Comparison of ENCODE assay signal across 17 mouse cellular contexts in genomic region chr6:92061725-92062124, GRCm38 (mm10). TPM values are rescaled to one million over a fixed set of nuclear protein-coding genes. Genes with fewer than 3 reads are reported as not detected.
DNase-seq lines count a peak whose midpoint lies in the region; ATAC-seq and TF ChIP-seq lines count a peak whose summit lies in the region.
"Had no signal": no experiment of that assay in that cellular context is flagged by ENCODE, and none has a peak within 500 bp of the region (broad histone marks: within the 10 kb centered on the region; RNA-seq: fewer than 3 reads in every experiment).

No protein-coding gene starts in this region.

- no peaks in the 10 kb centered on the region for H3K4me1 ChIP-seq in lung, postnatal 0 days (ENCODE audit: insufficient read depth, low read depth, low read length)
- peaks cover 5% of the 10 kb centered on the region for H3K4me1 ChIP-seq in lung, adult 2 months (ENCODE audit: control insufficient read depth, insufficient read depth, low read length)
- no peaks in the 10 kb centered on the region; the same call in 1 of the 2 replicates for H3K4me1 ChIP-seq in heart, embryonic 16.5 days (ENCODE audit: control insufficient read depth, insufficient read depth, low read length)
- no peaks in the 10 kb centered on the region for H3K4me1 ChIP-seq in stomach, postnatal 0 days (replicated peaks; ENCODE audit: control insufficient read depth, insufficient read depth)
- H3K4me1 ChIP-seq: midbrain, embryonic 15.5 days had no signal

- no peak overlapping the region for H3K4me3 ChIP-seq in lung, postnatal 0 days (ENCODE audit: low read depth, low read length)
- H3K4me3 ChIP-seq in lung, adult 2 months (replicated peaks; ENCODE audit: extremely low read depth, low read depth, low read length): no peak overlapping the region
- H3K4me3 ChIP-seq in heart, embryonic 16.5 days (ENCODE audit: low read length): no peak overlapping the region
- no peak overlapping the region for H3K4me3 ChIP-seq in stomach, postnatal 0 days (ENCODE audit: low read depth, low read length)
- H3K4me3 ChIP-seq: heart, embryonic 13.5 days; megakaryocyte, embryonic 14.5 days; midbrain, embryonic 15.5 days had no signal

- TF ChIP-seq EP300 in lung, postnatal 0 days (IDR thresholded peaks at IDR 0.05): no peak
- TF ChIP-seq EP300 in stomach, postnatal 0 days (optimal IDR thresholded peaks at IDR 0.05): no peak

- no peaks in the 10 kb centered on the region for H3K9me3 ChIP-seq in lung, postnatal 0 days (ENCODE audit: low read length)
- H3K9me3 ChIP-seq in heart, embryonic 16.5 days (replicated peaks; ENCODE audit: control insufficient read depth, low read length): no peaks in the 10 kb centered on the region
- no peaks in the 10 kb centered on the region for H3K9me3 ChIP-seq in stomach, postnatal 0 days (ENCODE audit: control insufficient read depth, low read length)
- H3K9me3 ChIP-seq: heart, embryonic 13.5 days; megakaryocyte, embryonic 14.5 days; midbrain, embryonic 15.5 days had no signal

- TF ChIP-seq POLR2A in lung, adult 2 months (IDR thresholded peaks at IDR 0.05; ENCODE audit: borderline replicate concordance, extremely low read depth, low read depth, low read length): no peak

- no peak for TF ChIP-seq CTCF in lung, postnatal 0 days (IDR thresholded peaks at IDR 0.05)
- TF ChIP-seq CTCF in lung, adult 2 months (IDR thresholded peaks at IDR 0.05; ENCODE audit: insufficient read depth, low read length): no peak
- no peak for TF ChIP-seq CTCF in stomach, postnatal 0 days (IDR thresholded peaks at IDR 0.05; ENCODE audit: low read depth)

- ATAC-seq in lung, postnatal 0 days: peak; percentile 49
- peak; percentile 24; the same call in 1 of the 2 replicates for ATAC-seq in heart, embryonic 16.5 days (replicated peaks; ENCODE audit: extremely low read depth, insufficient read depth, low FRiP score)
- ATAC-seq in stomach, postnatal 0 days (ENCODE audit: low FRiP score, low TSS enrichment): peak; percentile 55
- ATAC-seq: forebrain, postnatal 0 days; midbrain, embryonic 15.5 days had no signal

- WGBS in lung, postnatal 0 days: 33% methylated on average over 5 of the region's 5 CpGs
- 26% methylated on average over 5 of the region's 5 CpGs for WGBS in lung, adult 2 months
- WGBS in heart, embryonic 16.5 days: 36% methylated on average over 5 of the region's 5 CpGs
- WGBS in stomach, postnatal 0 days: 32% methylated on average over 5 of the region's 5 CpGs

- H3K27ac ChIP-seq in lung, postnatal 0 days (ENCODE audit: low read length): no peak overlapping the region
- no peak overlapping the region for H3K27ac ChIP-seq in heart, embryonic 16.5 days (ENCODE audit: low read length)
- no peak overlapping the region for H3K27ac ChIP-seq in stomach, postnatal 0 days (replicated peaks)
- H3K27ac ChIP-seq: heart, embryonic 13.5 days; midbrain, embryonic 15.5 days had no signal

- no peaks in the 10 kb centered on the region for H3K27me3 ChIP-seq in lung, postnatal 0 days (replicated peaks; ENCODE audit: insufficient read depth, low read length)
- H3K27me3 ChIP-seq in heart, embryonic 16.5 days (ENCODE audit: control insufficient read depth, insufficient read depth, low read length): no peaks in the 10 kb centered on the region
- H3K27me3 ChIP-seq in stomach, postnatal 0 days (ENCODE audit: control insufficient read depth, insufficient read depth, low read length): no peaks in the 10 kb centered on the region
- H3K27me3 ChIP-seq: midbrain, embryonic 15.5 days had no signal

- H3K4me2 ChIP-seq in lung, postnatal 0 days (replicated peaks; ENCODE audit: low read depth, low read length): no peak overlapping the region
- H3K4me2 ChIP-seq in heart, embryonic 16.5 days (ENCODE audit: low read depth, low read length): no peak overlapping the region
- H3K4me2 ChIP-seq in stomach, postnatal 0 days (replicated peaks; ENCODE audit: low read depth): no peak overlapping the region
- H3K4me2 ChIP-seq: heart, embryonic 13.5 days; lung, embryonic 14.5 days; midbrain, embryonic 15.5 days had no signal

- H3K9ac ChIP-seq in lung, postnatal 0 days (replicated peaks; ENCODE audit: low read depth): no peak overlapping the region
- no peak overlapping the region for H3K9ac ChIP-seq in heart, embryonic 16.5 days (ENCODE audit: low read length)
- no peak overlapping the region for H3K9ac ChIP-seq in stomach, postnatal 0 days (ENCODE audit: low read length)
- H3K9ac ChIP-seq: forebrain, postnatal 0 days; heart, embryonic 13.5 days; lung, embryonic 14.5 days; midbrain, embryonic 15.5 days had no signal

- intact Hi-C loops in heart, postnatal 36 days (cut with DNase I): loop anchor here (2.0 kb wide), 1 partner anchor 25 kb away; no protein-coding TSS in a partner anchor

- no peaks in the 10 kb centered on the region for H3K36me3 ChIP-seq in lung, postnatal 0 days (ENCODE audit: insufficient read depth, low read length)
- no peaks in the 10 kb centered on the region for H3K36me3 ChIP-seq in heart, embryonic 16.5 days (ENCODE audit: control insufficient read depth, insufficient read depth)
- no peaks in the 10 kb centered on the region for H3K36me3 ChIP-seq in stomach, postnatal 0 days (ENCODE audit: control insufficient read depth, insufficient read depth, low read length)
- H3K36me3 ChIP-seq: heart, embryonic 13.5 days; midbrain, embryonic 15.5 days had no signal

- peak; percentile 96 for DNase-seq in heart, adult 11 months
- no peak for DNase-seq in heart, postnatal 36 days
- DNase-seq in lung, postnatal 0 days (ENCODE audit: low spot score): no peak
- no peak for DNase-seq in lung, adult 2 months
- DNase-seq in stomach, postnatal 0 days (ENCODE audit: low spot score): peak; percentile 37
- DNase-seq in kidney, adult 9 months: no peak
- DNase-seq: adrenal gland, adult 2 months; cerebellum, adult 11-12 months; cerebellum, postnatal 36 days; forebrain, postnatal 0 days; lung, embryonic 14.5 days; spleen, adult 18-20 months; thymus, postnatal 36 days had no signal

RNA-seq across cellular contexts. Expression of gene Nr2c2, which starts 29.5 kb away (rescaled TPM):
- 10 to 100 TPM; 23.1 to 26.3 TPM for total RNA-seq in heart, postnatal 36 days (2021)
- polyA plus RNA-seq in lung, postnatal 0 days (2015; fragmentation: Nextera tagmentation; extraction: Ambion mirVana): 14.7 and 15.7 TPM in 2 replicates
- polyA plus RNA-seq in lung, adult 2 months (2012; rRNA removed): 15.0 and 22.1 TPM in 2 replicates
- 10.0 and 11.2 TPM in 2 replicates for polyA plus RNA-seq in heart, embryonic 16.5 days (2015; fragmentation: Nextera tagmentation; extraction: Ambion mirVana)
- polyA plus RNA-seq in stomach, postnatal 0 days (2015; fragmentation: Nextera tagmentation; extraction: Ambion mirVana): 6.9 and 9.0 TPM in 2 replicates

Comparison
In these comparisons a context has a peak if more than half of its experiments do, and no peak if none do; other contexts are left out.
1. DNase-seq: peak in heart, adult 11 months (single experiment) and stomach, postnatal 0 days (single experiment); none in heart, postnatal 36 days (0 of 2), lung, postnatal 0 days (single experiment), lung, adult 2 months (single experiment) and kidney, adult 9 months (single experiment).
2. Peak in every context shown above with its lines, with median percentiles within 50 percentile points of each other: ATAC-seq.